In the genomic region with DNA sequence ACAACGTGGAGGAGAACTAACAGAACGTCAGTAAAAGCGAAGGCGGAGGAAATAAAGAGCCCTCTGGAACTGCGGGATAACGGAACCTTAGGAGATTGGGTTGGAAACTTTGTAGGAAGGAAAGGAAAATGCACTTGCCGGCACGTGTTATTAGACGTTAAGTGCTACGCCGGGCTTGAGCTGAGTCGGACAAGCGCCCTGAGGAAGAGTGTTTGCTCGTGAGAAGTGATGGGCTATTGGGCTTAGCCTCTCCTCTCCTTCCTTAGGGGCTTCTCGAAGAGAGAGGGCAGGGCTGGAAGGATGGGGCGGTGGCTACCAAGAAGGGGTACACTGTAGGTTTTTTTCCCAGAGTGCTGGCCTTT, we compare ENCODE assay signal across 8 mouse cellular contexts. TPM values are rescaled to one million over a fixed set of nuclear protein-coding genes. Genes with fewer than 3 reads are reported as not detected.
A peak's percentile ranks its signal among the peaks of the same experiment; 100 is the strongest.
DNase-seq lines count a peak whose midpoint lies in the region; ATAC-seq lines count a peak whose summit lies in the region.

No protein-coding gene starts in this region.

- under 1% methylated on average over 16 of the region's 16 CpGs for WGBS in heart, embryonic 14.5 days
- under 1% methylated on average over 16 of the region's 16 CpGs for WGBS in hindbrain, embryonic 14.5 days

- DNase-seq in heart, adult 18-20 months, result no peak
- DNase-seq in hindbrain, embryonic 14.5 days (ENCODE audit: low spot score), result no peak
- no peak for DNase-seq in layer of hippocampus, adult 11-12 months (ENCODE audit: low spot score)
- DNase-seq in yolk sac, embryonic 10.5 days (ENCODE audit: low spot score), result no peak

- no peaks in the 10 kb centered on the region for H3K27me3 ChIP-seq in heart, embryonic 14.5 days (ENCODE audit: control insufficient read depth, insufficient read depth, low read length)
- no peaks in the 10 kb centered on the region for H3K27me3 ChIP-seq in hindbrain, embryonic 14.5 days (ENCODE audit: control insufficient read depth, insufficient read depth, low read length)

- peak overlapping the region; percentile 81 for H3K9ac ChIP-seq in heart, embryonic 14.5 days (ENCODE audit: low read length)
- peak overlapping the region; percentile 48 for H3K9ac ChIP-seq in hindbrain, embryonic 14.5 days

- no peaks in the 10 kb centered on the region for H3K9me3 ChIP-seq in heart, embryonic 14.5 days (ENCODE audit: control insufficient read depth, low read length)
- H3K9me3 ChIP-seq in hindbrain, embryonic 14.5 days (ENCODE audit: control insufficient read depth, low read length), result no peaks in the 10 kb centered on the region

- H3K4me1 ChIP-seq in heart, embryonic 14.5 days (ENCODE audit: control insufficient read depth in 2 of 2, insufficient read depth in 2 of 2, low read length in 2 of 2), result peaks cover 0 to 14% of the 10 kb centered on the region in 2 experiments; a peak in 2 of 4 replicates
- no peaks in the 10 kb centered on the region for H3K4me1 ChIP-seq in brown adipose tissue, adult 24 weeks (ENCODE audit: control insufficient read depth, insufficient read depth, insufficient read length, low read length)
- H3K4me1 ChIP-seq in hindbrain, embryonic 14.5 days (replicated peaks; ENCODE audit: control insufficient read depth, insufficient read depth, low read length), result peaks cover 12% of the 10 kb centered on the region

- ATAC-seq in heart, embryonic 14.5 days (ENCODE audit: insufficient number of reproducible peaks, insufficient read depth, low FRiP score, low read depth), result peak; percentile 72
- ATAC-seq in CD4-positive, CD25-positive, alpha-beta regulatory T cell, adult 4 months, result peak; percentile 5
- peak; percentile 85 for ATAC-seq in hindbrain, embryonic 14.5 days (ENCODE audit: low FRiP score)
- ATAC-seq in megakaryocyte progenitor cell, adult 5-6 weeks (replicated peaks; ENCODE audit: poor library complexity), result peak; percentile 53

- peaks cover 27% of the 10 kb centered on the region for H3K36me3 ChIP-seq in heart, embryonic 14.5 days (ENCODE audit: control insufficient read depth, insufficient read depth, low read length)
- peaks cover 24% of the 10 kb centered on the region for H3K36me3 ChIP-seq in hindbrain, embryonic 14.5 days (replicated peaks; ENCODE audit: control insufficient read depth, insufficient read depth)

- peak overlapping the region; percentile 88 to 90 for H3K27ac ChIP-seq in heart, embryonic 14.5 days (replicated peaks in 1 of 2; ENCODE audit: control insufficient read depth in 1 of 2, insufficient read depth in 1 of 2, low read depth in 2 of 2, low read length in 2 of 2)
- peak overlapping the region; percentile 74 for H3K27ac ChIP-seq in brown adipose tissue, adult 24 weeks (replicated peaks; ENCODE audit: low read depth, low read length)
- H3K27ac ChIP-seq in hindbrain, embryonic 14.5 days, result no peak overlapping the region

- H3K4me3 ChIP-seq in heart, embryonic 14.5 days (ENCODE audit: control insufficient read depth in 1 of 2, insufficient read depth in 1 of 2, low read depth in 1 of 2, low read length in 2 of 2), result peak overlapping the region; percentile 88 to 96
- H3K4me3 ChIP-seq in brown adipose tissue, adult 24 weeks (ENCODE audit: insufficient read depth, low read depth, low read length), result peak overlapping the region; percentile 66
- H3K4me3 ChIP-seq in hindbrain, embryonic 14.5 days (replicated peaks; ENCODE audit: low read length), result peak overlapping the region; percentile 61

- H3K4me2 ChIP-seq in heart, embryonic 14.5 days (ENCODE audit: low read length), result peak overlapping the region; percentile 83
- peak overlapping the region; percentile 69 for H3K4me2 ChIP-seq in hindbrain, embryonic 14.5 days (replicated peaks)

RNA-seq across cellular contexts. Expression of gene Nol8, which starts 0.3 kb away (rescaled TPM):
- 9.7 and 14.3 TPM in 2 replicates for polyA plus RNA-seq in heart, embryonic 14.5 days (2014; fragmentation: Nextera tagmentation; extraction: Ambion mirVana)
- 10 to 100 TPM; 20.7 to 21.4 TPM for total RNA-seq in heart, adult 18-20 months (2021)
- polyA plus RNA-seq in CD4-positive, CD25-positive, alpha-beta regulatory T cell, adult 4 months (2017; shearing (Covaris generic)), result 10 to 100 TPM; 48.0 to 55.4 TPM
- polyA plus RNA-seq in brown adipose tissue, adult 24 weeks (2012; ENCODE audit: insufficient read depth, insufficient read length, missing spikeins), result 7.8 and 10.3 TPM in 2 replicates
- 13.7 and 15.3 TPM in 2 replicates for polyA plus RNA-seq in hindbrain, embryonic 14.5 days (2014; fragmentation: Nextera tagmentation; extraction: Ambion mirVana)
- total RNA-seq in megakaryocyte progenitor cell, adult 5-6 weeks (2015), result 52.3 and 61.5 TPM in 2 replicates
- total RNA-seq in megakaryocyte progenitor cell, adult 5-6 weeks (2017), result 39.9 and 60.8 TPM in 2 replicates

RNA-seq across cellular contexts. Expression of gene Cenpp, which starts 0.6 kb away (rescaled TPM):
- polyA plus RNA-seq in heart, embryonic 14.5 days (2014; fragmentation: Nextera tagmentation; extraction: Ambion mirVana), result 27.5 and 27.7 TPM in 2 replicates
- 1 to 10 TPM; 2.4 to 2.8 TPM for total RNA-seq in heart, adult 18-20 months (2021)
- polyA plus RNA-seq in CD4-positive, CD25-positive, alpha-beta regulatory T cell, adult 4 months (2017; shearing (Covaris generic)), result 1 to 10 TPM; 3.0 to 4.0 TPM
- polyA plus RNA-seq in brown adipose tissue, adult 24 weeks (2012; ENCODE audit: insufficient read depth, insufficient read length, missing spikeins), result 1.5 TPM in 1 of 2 replicates, not detected in the other
- polyA plus RNA-seq in hindbrain, embryonic 14.5 days (2014; fragmentation: Nextera tagmentation; extraction: Ambion mirVana), result 8.1 and 8.3 TPM in 2 replicates
- 37.1 and 38.1 TPM in 2 replicates for total RNA-seq in megakaryocyte progenitor cell, adult 5-6 weeks (2015)
- 47.6 and 53.9 TPM in 2 replicates for total RNA-seq in megakaryocyte progenitor cell, adult 5-6 weeks (2017)

RNA-seq across cellular contexts. Expression of gene Iars, which starts 28.7 kb away (rescaled TPM):
- 52.0 and 59.3 TPM in 2 replicates for polyA plus RNA-seq in heart, embryonic 14.5 days (2014; fragmentation: Nextera tagmentation; extraction: Ambion mirVana)
- total RNA-seq in heart, adult 18-20 months (2021), result 10 to 100 TPM; 61.4 to 65.1 TPM
- polyA plus RNA-seq in CD4-positive, CD25-positive, alpha-beta regulatory T cell, adult 4 months (2017; shearing (Covaris generic)), result 10 to 100 TPM; 34.9 to 48.6 TPM
- 14.9 and 15.5 TPM in 2 replicates for polyA plus RNA-seq in brown adipose tissue, adult 24 weeks (2012; ENCODE audit: insufficient read depth, insufficient read length, missing spikeins)
- 52.6 and 59.2 TPM in 2 replicates for polyA plus RNA-seq in hindbrain, embryonic 14.5 days (2014; fragmentation: Nextera tagmentation; extraction: Ambion mirVana)
- 81.6 and 83.7 TPM in 2 replicates for total RNA-seq in megakaryocyte progenitor cell, adult 5-6 weeks (2015)
- 73.1 and 77.1 TPM in 2 replicates for total RNA-seq in megakaryocyte progenitor cell, adult 5-6 weeks (2017)

RNA-seq across cellular contexts. Expression of gene Ogn, which starts 45.3 kb away (rescaled TPM):
- polyA plus RNA-seq in heart, embryonic 14.5 days (2014; fragmentation: Nextera tagmentation; extraction: Ambion mirVana), result 30.3 and 39.4 TPM in 2 replicates
- total RNA-seq in heart, adult 18-20 months (2021), result 10 to 100 TPM; 65.6 to 70.9 TPM
- under 1 TPM; 0.16 to 0.30 TPM for polyA plus RNA-seq in CD4-positive, CD25-positive, alpha-beta regulatory T cell, adult 4 months (2017; shearing (Covaris generic))
- 33.2 and 49.8 TPM in 2 replicates for polyA plus RNA-seq in brown adipose tissue, adult 24 weeks (2012; ENCODE audit: insufficient read depth, insufficient read length, missing spikeins)
- polyA plus RNA-seq in hindbrain, embryonic 14.5 days (2014; fragmentation: Nextera tagmentation; extraction: Ambion mirVana), result 8.6 and 8.7 TPM in 2 replicates
- total RNA-seq in megakaryocyte progenitor cell, adult 5-6 weeks (2015), result not detected in 2 replicates
- 0.27 TPM in 1 of 2 replicates, not detected in the other for total RNA-seq in megakaryocyte progenitor cell, adult 5-6 weeks (2017)

Comparison
In these comparisons a context has a peak if more than half of its experiments do, and no peak if none do; other contexts are left out.
1. ATAC-seq: peak in every context shown above with its lines; median percentile 85 in hindbrain, embryonic 14.5 days; 72 in heart, embryonic 14.5 days; 53 in megakaryocyte progenitor cell, adult 5-6 weeks; 5 in CD4-positive, CD25-positive, alpha-beta regulatory T cell, adult 4 months.